Mouse (Mus musculus): Measurements from ENCODE around the gene Skap2. TPM values are rescaled to one million over a fixed set of nuclear protein-coding genes. Genes with fewer than 3 reads are reported as not detected.

The Skap2 gene
- polyA plus RNA-seq (2012; fragmentation: generic; extraction: Trizol): 25.6 TPM

DNA sequence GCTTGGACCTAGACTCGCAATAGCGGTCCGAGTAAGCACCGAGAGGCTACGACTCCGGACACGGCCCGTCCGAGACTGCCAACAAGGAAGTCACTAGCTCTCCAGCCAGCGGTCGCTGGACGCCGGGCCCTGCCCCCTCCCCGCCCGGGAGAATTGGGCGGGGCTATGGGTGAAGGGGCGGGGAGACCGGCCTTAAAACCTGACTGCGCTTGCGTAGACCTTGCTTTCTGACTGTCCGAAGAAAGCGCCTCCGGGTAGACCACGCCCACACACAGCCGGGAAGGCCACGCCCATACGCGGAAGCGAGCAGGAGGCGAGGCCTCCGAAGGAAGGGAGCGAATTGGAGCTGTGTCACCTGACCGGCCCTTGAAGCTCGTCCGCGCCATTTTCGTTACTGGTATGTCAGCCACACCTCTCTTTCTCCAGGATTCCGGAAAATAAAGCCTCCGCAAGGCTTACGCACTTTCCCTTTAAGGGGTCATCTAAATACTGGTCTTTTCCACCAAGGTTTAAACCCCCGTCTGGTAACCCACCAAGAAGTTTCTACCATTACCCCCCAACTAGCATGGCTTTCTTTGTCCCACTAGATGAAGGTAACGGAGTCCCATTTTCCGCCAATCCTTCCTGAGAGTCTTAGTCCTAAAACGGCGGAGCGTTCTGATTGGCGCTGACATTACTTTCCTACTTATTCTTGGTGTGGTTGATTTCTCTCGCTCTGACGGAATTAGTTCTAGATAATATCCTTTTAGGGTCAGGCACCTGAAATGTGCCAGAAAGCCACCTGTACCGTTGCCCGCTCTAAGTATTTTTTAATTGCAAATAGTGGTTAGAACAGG is at the start of gene Skap2:
Skap2 (minus strand) TSS at position 141 of the 836 bp plus-strand sequence.
- TF ChIP-seq USF1 (IDR thresholded peaks at IDR 0.05; ENCODE audit: low read depth) (peak; percentile 96), POLR2AphosphoS2 (IDR thresholded peaks at IDR 0.05; ENCODE audit: insufficient read length, low read depth) (peak; percentile 88), MYOD1 (IDR thresholded peaks at IDR 0.05; ENCODE audit: control insufficient read depth in 1 of 3, insufficient read length in 2 of 3, low read depth in 2 of 3) (peak in 1 of 3 experiments; percentile 13), POLR2A (IDR thresholded peaks at IDR 0.05; ENCODE audit: insufficient read length, low read depth) (peak; percentile 86), TCF12 (IDR thresholded peaks at IDR 0.05; ENCODE audit: insufficient read depth, poor library complexity, severe bottlenecking) (no peak), MYOG (IDR thresholded peaks at IDR 0.05; ENCODE audit: control insufficient read depth in 1 of 3, insufficient read depth in 1 of 3, insufficient read length in 2 of 3, low read depth in 2 of 3) (peak in 1 of 3 experiments; percentile 6), TCF3 (IDR thresholded peaks at IDR 0.05; ENCODE audit: insufficient read length, low read depth) (no peak), SRF (IDR thresholded peaks at IDR 0.05; ENCODE audit: control insufficient read depth, insufficient read length, low read depth) (peak; percentile 82), E2F4 (IDR thresholded peaks at IDR 0.05; ENCODE audit: insufficient read depth) (no peak)
- Histone ChIP-seq H3ac (ENCODE audit: control insufficient read depth, insufficient read length) (peak within 1 kb of the TSS; percentile 18), H3K36me3 (ENCODE audit: control insufficient read depth, insufficient read depth) (no peaks in the 10 kb centered on the region), H3K4me3 (peak within 1 kb of the TSS; percentile 80), H3K27me3 (ENCODE audit: control insufficient read depth, insufficient read depth, insufficient read length) (no peaks in the 10 kb centered on the region), H3K79me2 (ENCODE audit: control insufficient read depth, insufficient read depth) (no peaks in the 10 kb centered on the region), H3K4me2 (ENCODE audit: low read depth) (peak within 1 kb of the TSS; percentile 84)

DNA sequence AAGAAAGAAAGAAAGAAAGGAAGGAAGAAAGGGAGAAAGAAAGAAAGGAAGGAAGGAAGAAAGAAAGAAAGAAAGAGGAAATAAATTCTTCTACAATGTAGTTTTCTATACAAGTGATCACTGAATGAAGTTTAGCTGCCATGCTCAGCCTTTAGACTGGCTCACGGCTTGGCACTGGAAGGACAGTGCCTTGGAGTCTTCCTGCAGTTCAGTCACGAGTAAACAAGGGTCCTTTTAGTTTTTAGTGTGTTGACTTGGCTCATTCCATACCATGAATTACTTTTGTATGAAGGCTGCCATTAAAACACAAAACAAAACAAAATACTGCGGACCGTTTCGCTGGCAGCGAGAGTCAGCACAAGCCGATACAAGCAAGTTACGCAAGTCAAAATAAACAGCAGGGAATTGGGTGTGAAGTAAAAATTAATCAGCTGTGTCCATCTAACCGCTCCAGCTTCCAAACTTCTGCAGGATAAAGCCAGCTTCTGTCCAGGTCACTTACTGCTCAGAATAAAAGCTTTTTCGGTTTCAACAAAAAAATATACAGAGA is 46.6 kb upstream of the Skap2 start:
- no peak overlapping the region for H3K4me2 ChIP-seq (ENCODE audit: low read depth)
- no peaks in the 10 kb centered on the region for H3K79me2 ChIP-seq (ENCODE audit: control insufficient read depth, insufficient read depth)
- H3K4me3 ChIP-seq: no peak overlapping the region
- no peak overlapping the region for H3ac ChIP-seq (ENCODE audit: control insufficient read depth, insufficient read length)
- TF ChIP-seq MAX (IDR thresholded peaks at IDR 0.05; ENCODE audit: low read depth) (no peak), TCF12 (IDR thresholded peaks at IDR 0.05; ENCODE audit: insufficient read depth, poor library complexity, severe bottlenecking) (no peak), USF1 (IDR thresholded peaks at IDR 0.05; ENCODE audit: low read depth) (no peak), SRF (IDR thresholded peaks at IDR 0.05; ENCODE audit: control insufficient read depth, insufficient read length, low read depth) (no peak), POLR2A (IDR thresholded peaks at IDR 0.05; ENCODE audit: insufficient read length, low read depth) (no peak)
- no peaks in the 10 kb centered on the region for H3K36me3 ChIP-seq (ENCODE audit: control insufficient read depth, insufficient read depth)
- peaks cover 8% of the 10 kb centered on the region for H3K27me3 ChIP-seq (ENCODE audit: control insufficient read depth, insufficient read depth, insufficient read length)

- Histone ChIP-seq H3K4me2 (ENCODE audit: low read depth) (no peak overlapping the region), H3K27me3 (ENCODE audit: control insufficient read depth, insufficient read depth, insufficient read length) (peaks cover 8% of the 10 kb centered on the region)
- TF ChIP-seq USF1 (IDR thresholded peaks at IDR 0.05; ENCODE audit: low read depth) (no peak), MYOD1 (IDR thresholded peaks at IDR 0.05; ENCODE audit: control insufficient read depth in 1 of 3, insufficient read length in 2 of 3, low read depth in 2 of 3) (no peak), SRF (IDR thresholded peaks at IDR 0.05; ENCODE audit: control insufficient read depth, insufficient read length, low read depth) (no peak), CEBPB (IDR thresholded peaks at IDR 0.05; ENCODE audit: insufficient read depth, poor library complexity, severe bottlenecking) (no peak), MYOG (IDR thresholded peaks at IDR 0.05; ENCODE audit: control insufficient read depth in 1 of 3, insufficient read depth in 1 of 3, insufficient read length in 2 of 3, low read depth in 2 of 3) (no peak), POLR2A (IDR thresholded peaks at IDR 0.05; ENCODE audit: insufficient read length, low read depth) (no peak), REST (IDR thresholded peaks at IDR 0.05; ENCODE audit: insufficient read depth, insufficient read length) (no peak), POLR2AphosphoS2 (IDR thresholded peaks at IDR 0.05; ENCODE audit: insufficient read length, low read depth) (no peak), E2F4 (IDR thresholded peaks at IDR 0.05; ENCODE audit: insufficient read depth) (no peak), MAX (IDR thresholded peaks at IDR 0.05; ENCODE audit: low read depth) (no peak), TCF12 (IDR thresholded peaks at IDR 0.05; ENCODE audit: insufficient read depth, poor library complexity, severe bottlenecking) (no peak), TCF3 (IDR thresholded peaks at IDR 0.05; ENCODE audit: insufficient read length, low read depth) (no peak)
These were observed 45.8 kb upstream of the Skap2 start for GRCm38 (mm10) chr6:52058120-52058519.

DNA sequence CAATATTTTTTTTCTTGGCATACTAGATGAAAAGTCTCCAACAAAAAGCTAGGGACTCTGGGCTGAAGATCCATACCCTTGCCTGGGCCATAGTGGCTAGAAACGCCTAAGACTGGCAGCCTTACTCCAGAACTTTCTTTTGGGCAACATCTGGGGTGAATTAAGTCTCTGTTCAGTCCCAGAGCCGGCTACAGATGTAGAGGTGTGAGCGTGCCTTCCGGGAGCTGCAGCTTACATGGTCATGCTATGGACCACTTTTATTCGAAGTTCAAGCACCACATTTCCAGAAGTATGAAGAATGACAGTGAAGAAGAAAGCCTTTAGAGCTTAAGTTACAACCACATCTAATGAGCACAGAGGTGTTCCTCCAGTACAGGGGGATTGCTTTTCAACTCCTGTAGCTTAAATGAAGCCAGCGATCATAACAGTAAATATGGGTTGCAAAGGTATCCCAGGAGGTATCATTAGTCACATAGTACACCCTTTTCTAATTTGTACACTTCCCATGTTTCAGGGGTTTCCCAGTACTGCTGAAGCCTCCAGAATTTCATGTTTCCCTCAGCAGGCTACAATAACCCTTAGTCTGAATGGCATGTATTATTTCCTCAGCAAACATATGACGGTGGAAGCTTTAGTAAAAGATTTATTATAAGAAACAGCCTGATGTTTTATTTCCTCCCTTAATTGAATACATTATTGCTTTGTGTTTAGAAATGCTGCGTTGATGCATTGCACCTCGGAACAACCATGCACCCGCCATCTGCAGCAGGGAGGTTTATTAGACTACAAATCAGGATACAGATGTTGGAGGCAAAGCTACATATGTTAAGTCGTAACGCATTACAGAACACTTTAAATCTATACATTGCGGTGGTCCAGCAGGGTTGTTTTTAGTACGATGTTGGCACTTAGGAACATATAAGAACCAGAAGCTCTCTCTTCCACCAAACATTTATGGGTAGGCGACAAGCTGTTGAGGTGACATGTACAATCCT is 41.5 kb upstream of the Skap2 start:
- H3K4me3 ChIP-seq: no peak overlapping the region
- peaks cover 8% of the 10 kb centered on the region for H3K27me3 ChIP-seq (ENCODE audit: control insufficient read depth, insufficient read depth, insufficient read length)
- H3K4me2 ChIP-seq (ENCODE audit: low read depth): no peak overlapping the region
- no peaks in the 10 kb centered on the region for H3K79me2 ChIP-seq (ENCODE audit: control insufficient read depth, insufficient read depth)
- no peaks in the 10 kb centered on the region for H3K36me3 ChIP-seq (ENCODE audit: control insufficient read depth, insufficient read depth)
- no peak for TF ChIP-seq POLR2A (IDR thresholded peaks at IDR 0.05; ENCODE audit: insufficient read length, low read depth)
- no peak for TF ChIP-seq TCF12 (IDR thresholded peaks at IDR 0.05; ENCODE audit: insufficient read depth, poor library complexity, severe bottlenecking)
- TF ChIP-seq USF1 (IDR thresholded peaks at IDR 0.05; ENCODE audit: low read depth): no peak
- no peak for TF ChIP-seq CEBPB (IDR thresholded peaks at IDR 0.05; ENCODE audit: insufficient read depth, poor library complexity, severe bottlenecking)
- TF ChIP-seq MAX (IDR thresholded peaks at IDR 0.05; ENCODE audit: low read depth): no peak
- TF ChIP-seq SRF (IDR thresholded peaks at IDR 0.05; ENCODE audit: control insufficient read depth, insufficient read length, low read depth): no peak
- TF ChIP-seq MYOD1 (IDR thresholded peaks at IDR 0.05; ENCODE audit: control insufficient read depth in 1 of 3, insufficient read length in 2 of 3, low read depth in 2 of 3): no peak
- no peak for TF ChIP-seq REST (IDR thresholded peaks at IDR 0.05; ENCODE audit: insufficient read depth, insufficient read length)
- no peak for TF ChIP-seq TCF3 (IDR thresholded peaks at IDR 0.05; ENCODE audit: insufficient read length, low read depth)
- no peak for TF ChIP-seq POLR2AphosphoS2 (IDR thresholded peaks at IDR 0.05; ENCODE audit: insufficient read length, low read depth)
- no peak for TF ChIP-seq MYOG (IDR thresholded peaks at IDR 0.05; ENCODE audit: control insufficient read depth in 1 of 3, insufficient read depth in 1 of 3, insufficient read length in 2 of 3, low read depth in 2 of 3)
- no peak for TF ChIP-seq E2F4 (IDR thresholded peaks at IDR 0.05; ENCODE audit: insufficient read depth)
- no peak overlapping the region for H3ac ChIP-seq (ENCODE audit: control insufficient read depth, insufficient read length)

More at GRCm38 (mm10) chr6:52058120-52058519, 45.8 kb upstream of the Skap2 start:
- Histone ChIP-seq H3K79me2 (ENCODE audit: control insufficient read depth, insufficient read depth) (no peaks in the 10 kb centered on the region), H3K36me3 (ENCODE audit: control insufficient read depth, insufficient read depth) (no peaks in the 10 kb centered on the region), H3K4me3 (no peak overlapping the region), H3ac (ENCODE audit: control insufficient read depth, insufficient read length) (no peak overlapping the region)

All from myocyte (in vitro differentiated cells).